Mouse (Mus musculus): ENCODE measurements around the gene Btg2. TPM values are rescaled to one million over a fixed set of nuclear protein-coding genes. Genes with fewer than 3 reads are reported as not detected.

Gene Btg2
- total RNA-seq, 2 experiments from 2014 or later: 17.0 to 18.1 TPM

DNA sequence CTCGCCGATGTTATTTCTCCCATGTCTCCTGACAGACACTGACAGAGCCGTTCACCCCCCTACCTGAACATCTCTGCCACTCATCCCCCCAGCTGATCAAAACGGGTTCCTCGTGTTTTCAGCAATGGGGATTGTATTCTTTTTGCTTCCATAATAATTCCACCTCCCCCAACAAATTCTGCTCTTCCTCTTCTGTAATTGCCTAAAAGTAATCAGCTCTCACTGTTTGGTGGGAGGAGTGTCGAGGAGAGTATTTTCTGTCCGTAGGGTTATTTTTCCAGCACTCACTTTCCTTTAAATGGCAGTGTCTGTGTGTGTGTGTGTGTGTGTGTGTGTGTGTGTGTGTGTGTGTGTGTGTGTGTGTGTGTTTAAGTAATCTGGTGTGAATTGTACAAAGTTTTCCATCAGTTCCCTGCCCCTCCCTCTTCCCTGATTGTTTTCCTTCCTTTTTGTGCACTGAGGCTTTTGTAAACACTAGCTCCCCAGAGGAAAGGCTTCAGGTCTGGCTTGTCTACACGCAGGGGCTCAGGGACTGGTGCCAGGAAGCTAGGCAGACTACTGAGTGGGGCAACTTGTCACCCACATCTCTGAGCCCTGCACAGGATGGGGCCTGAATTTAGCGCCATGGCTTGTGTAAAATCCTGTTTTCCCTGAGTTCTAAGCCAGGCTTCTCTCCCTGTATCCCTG is 700 bp upstream of the Btg2 start:
- no peak for DNase-seq (ENCODE audit: extremely low spot score in 1 of 2, low spot score in 1 of 2)

DNA sequence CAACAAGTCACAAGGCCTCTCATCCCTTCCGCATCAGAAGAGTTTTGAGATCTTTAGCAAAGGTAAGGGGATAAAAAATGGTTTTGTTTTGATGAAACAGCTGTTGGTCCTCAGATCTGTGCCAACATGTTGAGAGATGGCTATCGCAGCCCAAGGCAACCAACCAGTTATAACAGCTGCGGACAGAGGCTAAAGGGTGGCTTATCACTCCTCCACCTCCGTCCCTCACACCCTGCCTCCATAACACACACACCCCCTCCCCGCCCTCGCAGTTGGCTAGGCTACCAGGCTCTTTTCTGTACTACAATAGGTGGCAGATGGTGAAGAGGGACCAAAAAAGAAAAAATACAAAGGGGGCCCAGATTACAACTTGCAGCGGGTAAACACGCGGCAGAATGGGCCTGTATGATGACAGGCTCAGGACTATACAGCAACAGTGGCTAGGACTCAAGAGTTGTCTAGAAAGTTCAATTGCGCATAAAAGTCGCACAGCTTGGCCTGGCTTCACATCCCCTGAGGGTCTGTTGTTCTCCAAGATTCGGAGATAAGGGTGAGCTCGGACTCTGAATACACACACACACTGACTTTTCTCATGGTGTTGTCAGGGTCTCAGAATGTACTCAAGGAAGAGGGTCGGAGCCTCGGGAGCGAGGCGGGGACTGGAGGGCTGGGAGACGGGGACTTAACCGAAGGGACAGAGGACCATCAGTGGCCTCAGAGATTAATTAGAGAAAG is 692 bp downstream of the Btg2 start:
- DNase-seq (ENCODE audit: extremely low spot score in 1 of 2, low spot score in 1 of 2): no peak

DNA sequence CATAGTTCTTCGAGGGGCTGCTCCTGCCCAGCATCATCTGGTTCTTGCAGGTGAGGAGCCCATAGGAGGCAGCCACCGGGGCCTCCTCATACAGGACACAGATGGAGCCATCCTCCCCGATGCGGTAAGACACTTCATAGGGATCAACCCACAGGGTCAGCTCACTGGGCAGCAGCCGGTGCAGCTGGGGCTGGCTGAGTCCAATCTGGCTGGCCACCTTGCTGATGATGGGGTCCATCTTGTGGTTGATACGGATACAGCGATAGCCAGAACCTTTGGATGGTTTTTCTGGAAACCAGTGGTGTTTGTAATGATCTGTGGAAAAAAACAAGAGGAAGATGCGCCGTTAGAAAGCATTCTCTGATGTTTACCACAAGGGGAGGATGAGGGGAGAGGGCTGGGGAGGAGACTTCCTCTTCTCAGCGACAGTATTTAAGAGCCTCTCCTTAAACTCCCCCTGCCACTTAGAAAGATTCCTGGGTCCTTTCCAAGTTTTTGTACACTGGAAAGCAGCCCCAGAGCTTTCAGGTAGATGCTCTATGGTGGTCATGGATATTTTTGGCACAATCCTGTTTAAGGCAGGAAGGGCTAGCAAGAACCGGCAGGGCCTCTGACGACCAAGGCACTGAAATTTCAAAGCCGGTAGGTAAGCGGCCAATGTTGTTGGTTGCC is 1.4 kb downstream of the Btg2 start:
- no peak for DNase-seq (ENCODE audit: extremely low spot score in 1 of 2, low spot score in 1 of 2)

DNA sequence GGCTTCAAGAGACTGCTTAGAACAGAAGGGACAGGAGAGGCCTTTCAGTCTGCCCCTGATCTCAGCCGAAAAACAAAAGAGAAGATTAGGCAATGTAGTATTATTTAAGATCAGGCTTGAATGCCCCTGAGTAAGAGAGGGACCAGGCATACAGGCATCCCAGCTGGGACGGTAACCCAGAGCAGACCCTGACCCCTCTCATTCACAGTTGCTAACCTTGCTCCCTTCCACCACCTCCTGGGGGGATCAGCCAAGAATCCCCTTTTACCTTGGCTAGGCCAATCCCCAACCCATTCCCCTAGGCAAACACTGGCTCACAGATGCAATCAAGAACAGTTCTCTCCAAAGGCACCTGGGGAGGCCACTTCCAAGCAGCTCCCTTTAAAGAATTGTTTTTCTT is 2.1 kb downstream of the Btg2 start:
- no peak for DNase-seq (ENCODE audit: extremely low spot score in 1 of 2, low spot score in 1 of 2)

DNA sequence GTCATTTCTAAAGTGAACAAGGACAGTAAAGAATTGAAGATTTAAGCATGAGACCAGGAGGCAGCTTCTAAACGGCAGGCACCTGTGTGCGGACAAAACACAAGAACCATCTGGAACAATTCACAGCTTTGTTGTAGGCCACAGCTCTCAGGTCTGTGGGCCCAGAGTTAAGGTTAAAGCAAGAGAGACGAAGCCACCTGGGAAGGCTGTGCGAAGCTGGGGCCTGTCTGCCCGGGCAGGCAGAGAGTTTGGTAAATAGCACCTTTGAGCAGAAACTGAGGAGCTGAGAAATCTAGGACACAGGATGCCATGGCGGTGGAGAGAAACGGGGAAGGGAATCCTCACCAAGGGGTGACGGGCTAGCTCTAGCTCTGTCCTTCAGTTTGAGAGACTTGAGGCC is 3.4 kb downstream of the Btg2 start:
- no peak for DNase-seq (ENCODE audit: extremely low spot score in 1 of 2, low spot score in 1 of 2)

DNA sequence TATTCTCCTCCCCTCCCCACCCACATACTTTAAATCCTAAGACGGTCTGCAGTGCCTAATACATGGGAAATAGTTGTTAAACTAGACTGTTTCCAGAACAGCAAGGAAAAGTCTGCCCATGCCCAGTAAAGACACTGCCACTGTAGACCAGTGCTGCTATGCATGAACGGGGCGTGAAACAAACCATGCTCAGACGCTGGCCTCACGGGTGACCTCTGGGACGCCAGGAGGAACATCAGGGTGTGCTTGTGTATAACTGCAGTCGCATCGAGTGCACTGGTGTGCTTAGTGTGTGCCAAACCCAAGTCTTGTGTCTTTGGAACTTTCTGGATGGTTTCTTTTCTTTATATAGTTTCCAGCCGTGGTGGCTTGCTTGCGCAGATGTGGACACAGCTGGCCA is 4.3 kb downstream of the Btg2 start:
- no peak for DNase-seq (ENCODE audit: extremely low spot score in 1 of 2, low spot score in 1 of 2)

DNA sequence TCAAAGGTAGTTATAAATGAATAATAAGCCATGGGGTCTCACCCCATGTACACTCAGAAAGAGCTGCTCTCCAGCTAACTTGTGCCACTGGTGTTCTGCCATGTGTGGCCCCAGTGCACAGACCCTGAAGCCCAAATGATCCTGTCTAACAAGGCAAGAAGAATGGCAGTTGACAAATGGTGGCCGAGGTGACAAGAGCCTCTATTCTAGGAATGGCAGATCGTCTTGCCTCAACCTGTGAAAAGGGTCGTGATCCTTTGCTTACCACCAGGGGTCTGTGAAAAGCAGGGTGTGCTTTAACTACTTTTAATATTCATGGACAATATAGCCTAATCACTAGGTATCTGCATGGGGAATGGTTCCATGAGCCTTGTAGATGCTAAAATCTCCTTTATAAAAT is 4.7 kb downstream of the Btg2 start:
- DNase-seq (ENCODE audit: extremely low spot score in 1 of 2, low spot score in 1 of 2): no peak

DNA sequence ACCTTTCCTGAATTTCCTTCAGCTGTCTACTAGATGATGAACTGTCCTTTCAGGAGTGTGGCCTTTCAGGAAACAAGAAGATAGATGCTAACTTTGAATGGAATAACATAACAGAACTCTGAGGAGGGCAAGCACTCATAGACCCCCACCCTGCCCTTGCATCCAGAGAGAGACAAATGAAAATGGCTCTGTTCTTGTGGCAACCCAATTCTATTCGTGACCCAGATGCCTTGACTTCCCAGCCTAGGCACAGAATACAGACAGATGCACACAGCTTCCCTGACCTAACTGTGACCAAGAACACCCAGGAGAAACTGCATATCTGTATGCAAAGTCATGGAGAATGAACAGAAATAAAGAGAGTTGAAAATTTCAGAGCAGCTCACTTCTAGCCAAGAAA is 5.3 kb downstream of the Btg2 start:
- DNase-seq (ENCODE audit: extremely low spot score in 1 of 2, low spot score in 1 of 2): no peak

DNA sequence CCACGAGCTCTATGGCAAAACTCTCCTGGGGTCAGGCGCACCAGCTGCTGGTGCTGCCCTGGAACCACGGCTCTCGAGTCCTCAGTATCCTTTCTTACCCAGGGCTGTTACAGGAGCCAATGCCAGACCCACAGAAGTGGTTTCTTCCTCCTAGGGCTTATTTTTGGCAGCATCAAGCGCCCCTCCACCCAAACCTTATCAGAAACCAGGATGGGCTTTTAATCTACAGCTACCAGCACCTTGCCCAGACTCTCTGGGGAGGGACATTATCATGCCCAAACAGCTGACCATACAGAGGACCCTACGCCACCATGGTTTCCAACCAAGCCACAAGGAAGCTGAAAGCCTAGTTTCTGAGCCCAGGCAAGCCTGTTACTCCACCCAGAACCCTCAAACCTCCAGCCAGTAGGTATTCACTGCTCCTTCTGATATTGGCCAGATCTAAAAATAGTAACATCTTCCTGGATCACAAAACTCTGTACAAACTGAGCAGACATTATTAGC is 5.8 kb downstream of the Btg2 start:
- no peak for DNase-seq (ENCODE audit: extremely low spot score in 1 of 2, low spot score in 1 of 2)

DNA sequence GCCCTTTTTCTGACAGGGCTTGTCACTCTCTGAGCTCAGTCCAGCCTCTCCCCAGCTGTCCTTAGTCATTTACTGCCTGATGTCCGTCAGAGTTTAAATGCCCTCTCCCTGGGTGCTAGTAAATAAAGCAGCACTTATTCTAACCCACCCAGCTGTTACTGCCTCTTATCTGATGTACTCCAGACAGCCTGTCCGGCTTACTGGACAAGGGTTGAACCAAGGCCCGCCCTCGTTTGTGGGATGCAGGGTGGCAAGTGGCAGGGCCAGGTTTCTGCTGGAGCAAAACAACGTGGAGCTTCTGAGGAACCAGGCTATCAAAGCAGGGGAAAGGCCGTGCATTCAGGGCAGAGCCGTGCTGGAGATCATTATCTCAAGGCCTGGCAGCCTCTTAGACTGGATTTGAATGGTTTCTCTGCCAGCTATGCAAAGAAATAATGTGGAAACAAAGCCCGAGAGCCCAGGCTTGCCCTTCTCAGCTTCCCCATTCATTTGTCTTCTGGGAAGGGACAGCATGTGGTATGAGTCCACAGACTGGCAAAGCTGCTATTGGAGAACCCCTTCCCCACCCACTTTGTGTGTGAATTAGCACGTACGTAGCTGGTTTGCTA is 7.4 kb downstream of the Btg2 start:
- DNase-seq (ENCODE audit: extremely low spot score in 1 of 2, low spot score in 1 of 2): no peak

DNA sequence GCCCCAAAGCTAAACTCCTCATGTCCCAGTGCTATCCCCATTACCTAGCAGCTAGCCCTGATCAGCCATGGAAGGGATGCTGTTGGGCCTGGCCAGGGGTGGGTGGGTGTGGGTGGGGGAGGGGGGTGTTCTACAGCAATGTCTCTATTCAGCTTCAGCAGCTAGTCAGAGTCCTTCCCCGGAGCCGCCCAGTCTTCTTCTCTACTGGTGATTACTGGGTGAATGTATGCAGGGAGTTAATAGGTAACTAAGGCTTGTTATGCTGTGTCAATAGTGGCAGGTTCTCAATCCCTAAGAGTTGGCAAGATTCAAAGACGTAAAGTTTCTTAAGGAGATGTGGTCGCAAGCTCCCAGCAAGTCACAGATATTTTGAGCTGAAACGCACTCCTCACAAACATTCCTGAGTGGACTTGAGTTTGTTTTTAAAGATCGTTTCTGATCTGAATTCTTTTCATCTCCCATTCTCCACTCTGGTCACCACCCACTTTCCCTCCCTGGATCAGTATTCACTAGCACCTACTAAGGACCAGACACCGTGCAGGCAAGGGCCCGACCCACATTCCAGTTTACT is 8.7 kb downstream of the Btg2 start:
- DNase-seq (ENCODE audit: extremely low spot score in 1 of 2, low spot score in 1 of 2): no peak

DNA sequence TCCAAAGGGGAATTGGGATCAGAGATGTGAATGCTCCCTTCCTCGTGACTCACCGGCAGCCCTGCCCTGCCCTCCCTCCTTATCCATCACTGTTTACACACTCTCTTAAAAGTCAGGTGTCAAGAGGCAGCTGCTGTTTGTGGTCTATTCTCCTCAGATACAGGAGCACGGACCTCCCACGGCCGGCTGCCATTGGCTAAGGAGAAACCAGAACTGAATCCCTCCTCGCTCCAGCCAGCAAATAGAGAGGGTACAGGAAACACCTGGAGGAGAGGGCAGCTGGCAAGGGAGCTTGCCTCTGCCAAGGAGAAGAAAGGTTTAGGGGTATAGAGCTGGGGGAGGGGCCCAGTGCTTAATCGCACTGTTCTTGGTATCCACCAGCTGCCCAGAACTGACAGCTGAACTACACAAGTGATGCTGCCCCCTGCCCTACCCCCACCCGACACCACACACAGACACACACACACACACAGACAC is 11.7 kb downstream of the Btg2 start:
- DNase-seq (ENCODE audit: extremely low spot score in 1 of 2, low spot score in 1 of 2): no peak

DNA sequence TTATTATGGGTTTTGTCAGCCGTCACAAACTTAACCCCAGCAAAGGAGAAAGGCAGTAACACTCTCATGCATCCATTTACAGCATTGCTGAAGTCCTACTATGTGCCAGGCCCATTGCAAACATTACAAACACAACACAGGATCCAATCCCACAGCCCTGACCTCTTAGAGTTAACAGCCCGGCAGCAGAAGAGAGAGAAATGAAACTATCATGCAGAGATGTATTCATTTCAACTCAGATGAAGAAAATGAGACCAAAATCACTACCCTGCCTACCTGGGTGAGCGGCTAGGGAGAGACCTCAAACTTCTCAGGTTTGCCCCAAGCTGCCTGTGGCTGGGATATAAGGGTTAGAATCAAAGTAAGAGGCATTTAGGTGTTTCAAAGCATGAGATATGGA is 12.4 kb downstream of the Btg2 start:
- DNase-seq (ENCODE audit: extremely low spot score in 1 of 2, low spot score in 1 of 2): no peak

DNA sequence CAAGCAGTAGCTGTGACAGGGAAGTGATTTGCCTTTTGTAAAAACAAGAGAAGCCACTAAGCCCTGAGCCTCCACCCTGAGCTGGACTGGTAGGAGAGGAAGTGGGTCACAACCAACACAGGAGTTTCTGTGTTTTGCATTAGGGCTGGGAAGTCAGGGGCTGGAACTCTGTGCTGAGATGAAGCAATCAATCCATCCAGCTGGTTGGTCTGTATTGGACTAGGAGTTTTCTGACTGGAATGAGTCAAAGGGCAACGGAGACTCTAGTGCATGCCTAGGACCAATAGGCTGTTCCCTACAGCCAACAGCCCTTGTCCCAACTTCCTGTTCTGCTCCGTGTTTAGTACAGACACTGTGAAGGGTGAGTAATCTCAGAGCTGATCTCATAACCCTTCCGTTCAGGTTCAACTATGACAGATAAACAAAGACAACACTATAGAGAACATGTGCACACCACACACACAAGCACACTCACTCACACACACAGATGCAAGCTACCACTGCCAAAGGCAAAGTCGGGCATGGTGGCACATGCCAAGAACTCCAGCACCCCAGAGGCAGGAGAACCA is 13.6 kb downstream of the Btg2 start:
- DNase-seq (ENCODE audit: extremely low spot score in 1 of 2, low spot score in 1 of 2): no peak

DNA sequence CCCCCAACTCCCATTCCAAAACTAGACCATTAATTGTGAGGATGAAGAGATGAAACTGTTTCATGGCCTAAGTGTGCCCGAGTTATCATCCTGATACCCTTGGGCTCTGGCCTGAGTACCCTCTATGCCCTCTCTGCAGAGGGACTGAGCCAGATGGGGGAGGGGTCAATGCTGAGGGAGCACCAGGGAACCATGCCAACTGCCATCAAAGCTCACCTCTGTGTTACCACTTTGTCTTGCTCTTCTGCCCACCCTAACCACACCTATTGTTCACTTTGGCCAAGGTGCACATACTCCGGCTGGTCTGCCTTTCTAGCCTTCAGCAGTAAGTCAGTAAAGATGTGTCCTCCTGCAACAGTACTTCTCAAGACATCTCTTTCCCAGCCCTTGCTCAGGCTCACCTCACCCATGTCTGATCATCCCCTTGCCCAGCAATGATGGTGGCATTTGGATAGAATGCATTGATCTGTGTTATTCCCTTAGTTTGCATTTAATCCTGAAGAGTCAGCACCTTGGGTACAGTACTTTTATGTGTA is 14.6 kb downstream of the Btg2 start:
- no peak for DNase-seq (ENCODE audit: extremely low spot score in 1 of 2, low spot score in 1 of 2)

DNA sequence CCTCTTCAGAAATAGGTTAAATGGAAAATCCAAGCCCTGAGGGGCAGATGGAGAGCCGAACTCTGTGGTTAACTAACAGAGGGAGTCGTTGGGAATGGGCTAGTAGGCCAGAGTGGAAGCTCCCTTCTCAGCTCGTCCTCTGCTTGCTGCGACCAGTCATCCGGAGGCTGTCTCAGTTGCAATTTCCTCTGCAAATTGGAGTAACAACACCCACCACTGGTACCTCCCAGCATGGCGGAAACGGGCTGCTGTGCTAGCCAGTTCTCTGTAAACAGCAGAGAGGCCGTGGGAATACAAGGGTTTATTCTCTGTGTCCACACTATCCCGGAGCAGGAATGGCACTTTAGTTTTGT is 15.2 kb downstream of the Btg2 start:
- DNase-seq (ENCODE audit: extremely low spot score in 1 of 2, low spot score in 1 of 2): no peak

DNA sequence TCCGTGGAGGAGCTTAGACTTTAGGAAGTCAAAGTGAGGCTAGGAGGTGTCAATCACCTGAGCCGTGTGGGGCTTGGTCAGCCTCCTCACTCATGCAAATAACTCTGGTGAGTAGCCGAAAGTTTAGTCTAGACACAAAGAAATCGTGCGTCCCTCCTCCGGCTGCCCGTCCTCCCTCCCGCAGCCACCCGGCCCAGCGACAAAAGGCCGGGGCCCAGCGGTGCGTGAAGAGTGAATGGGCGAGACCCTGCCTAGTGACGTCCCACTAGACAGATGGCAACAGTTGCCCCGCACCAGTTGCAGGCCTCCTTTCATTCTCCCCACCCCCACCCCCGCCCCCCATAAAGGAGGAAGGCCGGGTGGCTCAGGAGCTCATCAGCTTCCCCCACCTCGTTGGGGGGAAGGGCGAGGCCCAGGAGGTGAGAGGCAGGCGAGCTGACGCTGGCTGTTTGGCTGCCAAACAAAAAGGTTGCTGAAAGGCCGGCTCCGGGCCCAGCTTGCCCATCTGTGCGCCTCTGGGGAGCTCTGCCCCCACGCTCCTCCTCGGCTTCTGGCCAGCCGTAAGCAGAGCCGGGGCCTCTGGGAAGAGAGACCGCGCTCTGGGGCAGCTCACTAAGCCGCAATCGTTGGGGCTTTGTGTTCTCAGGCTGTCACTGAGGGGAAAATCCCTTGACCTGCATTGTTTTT is 15.7 kb downstream of the Btg2 start:
- DNase-seq (ENCODE audit: extremely low spot score in 1 of 2, low spot score in 1 of 2): peak in 1 of 2 experiments; percentile 36

DNA sequence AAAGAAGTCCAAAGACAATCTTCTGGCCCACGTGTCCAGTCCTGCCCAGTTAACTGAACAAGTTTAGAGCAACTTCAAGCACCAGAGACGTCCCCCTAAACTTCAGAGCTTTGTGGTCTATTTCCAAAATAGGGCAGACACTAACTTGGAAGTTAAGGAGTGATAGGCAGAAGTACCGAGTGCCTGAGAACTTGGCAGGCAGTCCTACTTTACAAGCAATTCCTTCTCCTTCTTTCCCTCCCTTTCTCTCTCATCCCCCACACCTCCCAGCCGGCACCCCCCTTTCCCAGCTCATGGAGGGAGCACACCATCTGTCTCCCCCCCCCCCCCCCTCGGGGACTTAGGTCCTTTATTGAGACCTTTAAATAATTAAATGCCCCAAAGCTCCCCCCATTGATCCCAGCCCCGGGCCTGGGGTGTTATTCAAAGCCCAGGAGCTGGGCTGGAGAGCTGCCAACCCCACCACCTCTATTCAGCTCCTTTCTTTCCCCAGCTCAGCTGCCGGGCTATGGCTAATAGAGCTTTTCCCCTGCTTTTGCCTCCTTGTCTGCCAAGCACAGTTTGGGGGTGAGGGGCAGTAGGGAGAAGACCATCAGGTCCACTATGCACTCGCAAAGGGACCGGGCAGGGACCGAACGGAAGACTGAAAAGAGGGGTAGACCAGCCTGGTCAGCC is 16.4 kb downstream of the Btg2 start:
- DNase-seq (ENCODE audit: extremely low spot score in 1 of 2, low spot score in 1 of 2): peak in 1 of 2 experiments; percentile 43

DNA sequence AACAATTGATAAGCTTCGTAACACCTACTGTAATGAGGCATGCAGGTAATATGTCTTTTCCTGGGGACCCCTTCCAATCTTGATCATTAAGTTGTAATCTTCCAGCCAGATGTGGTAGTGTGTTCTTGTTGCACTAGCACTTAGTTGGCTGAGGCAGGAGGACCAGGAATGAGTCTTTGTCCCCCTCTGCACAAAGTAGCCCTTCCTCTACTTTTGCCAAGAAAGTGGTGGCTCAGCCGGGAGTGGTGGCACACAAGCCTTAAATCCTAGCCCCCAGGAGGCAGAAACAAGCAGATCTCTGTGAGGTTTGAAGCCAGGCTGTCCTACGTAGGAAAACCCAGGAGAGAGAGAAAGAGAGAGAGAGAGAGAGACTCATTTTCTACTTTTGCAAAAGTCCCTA is 17.0 kb downstream of the Btg2 start:
- no peak for DNase-seq (ENCODE audit: extremely low spot score in 1 of 2, low spot score in 1 of 2)
